Mouse (Mus musculus) kidney, postnatal 10 days (tissue): Measurements from ENCODE around the gene Pik3r6.
A peak's percentile ranks its signal among the peaks of the same experiment; 100 is the strongest.

Experiments
- DNase-seq: peaks from one replicate; pipeline ENCODE4 v3.0.0; 2021; ENCODE audit warnings: mixed read lengths

Pik3r6 gene

DNA sequence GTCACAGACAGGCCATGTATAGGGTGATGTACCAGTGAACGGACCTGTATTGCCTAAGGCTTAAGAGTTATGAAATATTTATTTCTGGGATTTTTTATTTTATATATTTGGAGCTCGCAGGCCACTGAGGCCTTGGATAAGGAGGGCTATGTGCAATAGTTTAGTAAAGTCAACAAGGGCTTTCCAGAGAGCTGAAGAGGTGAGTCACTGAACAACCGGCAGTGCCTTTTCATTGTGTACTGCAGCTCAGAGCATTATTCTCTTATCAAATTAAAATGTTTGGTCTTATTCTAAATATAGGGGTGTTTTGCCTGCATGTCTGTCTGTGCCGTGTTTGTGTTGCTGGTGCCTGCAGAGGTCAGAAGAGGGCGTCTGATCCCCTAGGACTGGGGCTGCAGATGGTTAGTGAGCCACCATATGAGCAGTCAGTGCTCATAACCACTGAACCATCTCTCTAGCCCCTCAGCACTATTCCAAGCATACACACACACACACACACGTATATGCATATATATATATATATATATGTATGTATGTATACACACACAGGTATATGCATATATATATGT is 14.5 kb upstream of the Pik3r6 start:
- no peak for DNase-seq

DNA sequence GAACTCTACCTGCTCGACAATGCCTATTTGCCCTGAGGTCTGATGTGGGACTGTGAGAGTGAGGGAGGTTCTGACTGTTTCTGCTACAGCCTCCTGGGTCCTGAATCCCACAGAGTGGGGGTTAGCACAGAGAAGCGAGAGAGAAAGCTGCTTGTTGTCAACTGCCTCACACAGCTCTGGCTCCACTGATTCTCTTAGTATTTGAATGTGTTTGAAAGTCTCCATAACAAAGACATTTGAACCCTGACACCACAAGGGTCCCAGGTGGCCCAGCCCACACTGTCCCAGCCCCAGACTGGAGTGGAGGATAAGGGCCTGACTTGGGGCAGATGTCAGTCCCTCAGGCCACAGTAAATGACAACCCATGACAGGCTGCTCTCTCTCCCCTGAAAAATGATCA is 13.6 kb upstream of the Pik3r6 start:
- DNase-seq = no peak

DNA sequence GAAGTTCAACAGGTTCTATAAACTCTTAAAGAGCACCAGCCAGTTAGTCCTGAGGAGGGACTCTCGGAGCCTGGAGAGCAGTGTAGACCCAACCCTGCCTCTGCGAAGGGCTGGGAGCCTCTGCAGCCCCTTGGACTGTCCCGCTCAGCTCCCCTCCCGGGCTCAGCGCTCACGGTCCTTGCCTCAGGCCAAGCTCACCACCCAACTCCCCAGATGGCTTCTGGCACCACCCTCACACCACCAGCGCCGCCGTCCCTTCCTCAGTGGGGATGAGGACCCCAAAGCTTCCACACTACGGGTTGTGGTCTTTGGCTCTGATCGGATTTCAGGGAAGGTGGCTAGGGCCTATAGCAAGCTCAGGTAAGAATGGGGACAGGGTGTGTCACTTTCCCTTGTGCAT is 10.2 kb upstream of the Pik3r6 start:
- no peak for DNase-seq

DNA sequence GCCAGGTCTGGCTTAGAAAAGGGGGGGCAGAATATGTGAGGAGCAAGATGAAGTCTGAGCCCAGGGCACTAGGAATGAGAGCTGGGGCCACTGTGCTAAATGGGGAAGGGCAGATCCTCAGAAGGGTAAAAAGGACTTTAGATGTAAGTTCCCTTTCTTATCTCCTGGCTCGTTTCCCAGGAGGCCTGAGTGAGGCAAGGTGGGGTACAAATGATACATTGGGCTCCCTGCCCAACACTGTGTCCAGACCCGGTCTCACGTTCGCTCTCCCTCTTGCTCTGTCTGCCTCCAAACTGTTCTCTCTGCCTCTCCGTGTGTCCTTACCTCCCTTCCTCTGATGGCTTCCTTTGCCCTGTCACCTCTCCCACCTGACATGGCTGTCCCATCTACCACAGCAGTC is 9.1 kb upstream of the Pik3r6 start:
- no peak for DNase-seq

DNA sequence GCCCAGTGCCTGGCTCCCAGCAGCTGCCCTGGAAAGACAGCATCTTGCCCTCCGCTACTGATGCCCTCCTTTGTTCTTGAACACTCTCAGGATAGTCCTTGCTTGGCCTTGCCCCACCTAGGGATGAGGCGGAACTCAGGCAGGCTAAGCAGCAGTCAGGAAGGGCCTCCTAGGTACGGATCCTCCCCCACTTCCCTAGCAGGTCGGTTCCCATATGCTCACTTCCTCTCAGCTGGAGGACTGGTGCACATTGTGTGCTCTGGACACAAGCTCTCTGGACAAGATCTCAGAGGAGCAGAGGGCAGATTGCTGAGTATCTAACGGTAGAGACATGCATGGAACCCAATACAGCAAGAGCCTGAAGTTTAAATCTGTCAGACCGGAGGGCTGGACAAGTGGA is 5.7 kb upstream of the Pik3r6 start:
- no peak for DNase-seq

DNA sequence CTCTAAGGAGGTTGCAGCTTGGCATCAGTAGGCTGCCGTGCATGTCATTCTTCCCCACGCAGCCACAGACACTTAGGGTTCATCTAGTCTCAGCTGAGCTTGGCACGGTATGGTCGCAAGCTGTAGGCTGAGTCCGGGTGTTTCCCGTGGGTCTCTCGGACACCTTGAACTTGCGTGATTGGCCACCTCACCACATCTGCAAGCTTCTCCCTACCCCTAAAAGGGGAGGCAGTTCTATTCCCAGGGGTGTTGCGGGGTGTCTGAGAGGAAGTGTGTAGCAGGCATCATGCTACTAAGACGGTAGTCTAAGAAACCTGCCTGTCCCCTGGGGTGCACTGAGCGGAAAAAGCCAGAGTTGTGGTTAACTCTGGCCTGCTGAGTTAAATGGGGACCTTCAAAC is 4.3 kb upstream of the Pik3r6 start:
- DNase-seq = no peak

DNA sequence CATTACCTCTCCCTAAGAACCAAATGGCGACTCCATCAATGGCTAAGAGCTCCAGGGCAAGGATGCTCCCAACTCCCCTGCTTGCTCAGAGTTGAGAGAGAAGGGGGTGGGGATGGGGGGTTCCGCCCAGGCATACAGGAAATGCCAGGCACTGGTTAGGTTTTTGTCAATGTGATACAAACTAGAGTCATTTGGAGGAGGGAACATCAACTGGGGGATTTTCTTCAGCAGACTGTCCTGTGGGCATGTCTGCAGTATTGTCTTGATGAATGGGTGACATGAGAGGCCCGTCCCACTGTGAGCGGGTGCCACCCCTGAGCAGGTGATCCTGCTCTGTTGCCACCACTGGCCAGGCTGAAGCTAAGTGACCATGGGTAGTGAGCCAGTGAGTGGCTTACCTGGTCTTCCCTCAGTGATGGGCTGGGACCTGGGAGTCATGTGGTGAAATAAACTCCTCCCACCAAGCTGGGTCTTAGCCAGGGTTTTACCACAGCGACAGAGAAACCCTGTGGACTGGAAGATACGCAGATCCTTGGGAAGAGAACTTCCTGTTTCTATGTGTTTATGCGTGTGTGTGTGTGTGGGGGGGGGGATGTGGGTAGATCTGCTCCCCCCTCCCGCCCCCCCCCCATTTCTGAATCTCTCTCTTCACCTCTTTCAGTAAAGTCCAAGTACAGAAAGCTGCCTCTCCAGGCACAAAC is 3.7 kb upstream of the Pik3r6 start:
- no peak for DNase-seq

DNA sequence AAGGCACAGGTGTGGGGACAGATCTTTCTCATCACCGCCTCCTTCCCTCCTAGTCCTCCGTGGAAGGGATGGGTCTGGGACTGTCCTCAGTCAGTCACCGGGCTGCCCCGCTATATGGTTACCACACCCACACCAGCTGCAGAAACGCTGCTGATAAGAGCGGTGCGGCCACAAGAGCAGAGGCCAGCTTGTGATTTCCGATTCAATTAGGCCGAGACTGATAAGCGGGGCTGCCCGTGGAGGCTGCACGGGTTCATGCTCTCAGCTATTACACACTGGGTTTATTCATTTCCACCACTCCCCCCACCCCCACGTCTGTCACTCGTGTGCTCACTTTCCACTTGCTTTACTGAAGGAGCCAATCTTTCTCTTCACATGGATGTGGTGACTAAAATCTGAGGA is 1.9 kb upstream of the Pik3r6 start:
- DNase-seq = peak; percentile 19

DNA sequence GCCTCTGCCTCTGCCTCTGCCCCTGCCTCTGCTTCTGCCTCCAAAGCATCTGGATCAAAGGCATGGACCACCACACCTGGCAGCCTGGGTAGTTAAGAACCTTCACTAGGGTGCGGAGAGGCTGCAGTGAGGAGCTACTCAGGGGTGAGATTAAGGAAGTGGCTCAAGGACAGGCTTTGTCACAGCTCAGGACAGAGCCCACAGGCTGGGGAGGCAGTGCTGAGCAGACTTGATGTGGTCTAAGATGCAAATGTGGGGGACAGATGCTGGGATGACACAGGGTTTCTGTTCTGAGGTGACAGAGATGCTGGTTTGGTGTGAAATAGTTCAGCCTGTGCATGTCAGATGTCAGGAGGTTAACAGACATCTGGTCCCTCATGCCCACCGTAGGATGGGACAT is 411 bp upstream of the Pik3r6 start:
- DNase-seq = no peak

DNA sequence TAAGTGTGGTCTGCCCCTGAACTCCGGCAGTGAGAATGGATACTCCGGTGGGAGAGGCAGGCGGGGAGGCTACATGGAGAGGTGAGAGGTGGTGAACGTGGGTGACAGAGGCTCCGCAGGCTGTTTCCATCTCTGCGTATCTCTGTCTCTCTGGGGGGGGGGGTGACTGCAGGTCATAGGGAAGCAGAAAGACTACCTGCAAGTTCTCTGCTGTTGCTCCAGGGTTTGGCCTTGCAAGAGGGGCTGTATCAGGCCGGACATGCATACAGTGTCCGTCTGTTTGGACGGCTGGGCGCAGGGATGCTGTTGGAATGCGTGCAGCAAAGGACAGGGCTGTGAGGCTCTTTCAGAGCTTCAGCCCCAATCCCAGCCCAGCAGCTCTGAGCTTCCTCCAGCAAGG is 2.1 kb downstream of the Pik3r6 start:
- no peak for DNase-seq

DNA sequence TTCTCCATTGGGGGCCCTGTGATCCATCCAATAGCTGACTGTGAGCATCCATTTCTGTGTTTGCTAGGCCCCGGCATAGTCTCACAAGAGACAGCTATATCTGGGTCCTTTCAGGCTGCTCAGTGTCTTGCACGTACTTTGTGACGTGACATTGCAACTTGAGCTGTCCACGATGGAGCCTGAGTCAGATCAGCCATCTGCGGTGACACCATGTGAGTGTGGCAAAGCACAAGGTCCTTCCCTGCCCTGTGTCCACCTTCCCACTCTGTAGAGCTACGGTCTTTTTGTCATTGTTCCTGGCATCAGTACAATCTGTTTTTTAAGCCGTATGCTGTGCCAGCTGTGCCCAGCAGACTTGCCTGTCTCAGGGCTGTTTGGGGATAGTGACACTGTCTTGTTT is 4.4 kb downstream of the Pik3r6 start:
- no peak for DNase-seq

DNA sequence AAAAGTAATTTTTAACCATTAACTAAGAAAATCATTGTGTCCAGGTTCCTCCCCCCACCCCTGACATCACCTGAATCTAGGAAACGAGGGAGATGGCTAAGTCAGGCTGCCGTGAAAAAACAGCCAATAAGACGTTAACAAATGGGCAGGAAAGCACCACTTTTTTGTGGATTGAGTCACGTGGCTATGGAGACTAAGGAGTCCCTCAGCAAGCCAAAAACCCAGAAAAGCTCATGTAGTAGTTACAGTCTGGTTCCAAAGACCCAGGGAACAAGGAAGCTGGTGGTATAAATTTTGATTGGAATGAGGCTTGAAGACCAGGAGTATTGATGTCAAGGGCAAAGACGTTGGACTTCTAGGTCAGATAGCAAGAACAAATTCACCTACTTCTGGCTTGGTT is 5.8 kb downstream of the Pik3r6 start:
- DNase-seq = no peak

DNA sequence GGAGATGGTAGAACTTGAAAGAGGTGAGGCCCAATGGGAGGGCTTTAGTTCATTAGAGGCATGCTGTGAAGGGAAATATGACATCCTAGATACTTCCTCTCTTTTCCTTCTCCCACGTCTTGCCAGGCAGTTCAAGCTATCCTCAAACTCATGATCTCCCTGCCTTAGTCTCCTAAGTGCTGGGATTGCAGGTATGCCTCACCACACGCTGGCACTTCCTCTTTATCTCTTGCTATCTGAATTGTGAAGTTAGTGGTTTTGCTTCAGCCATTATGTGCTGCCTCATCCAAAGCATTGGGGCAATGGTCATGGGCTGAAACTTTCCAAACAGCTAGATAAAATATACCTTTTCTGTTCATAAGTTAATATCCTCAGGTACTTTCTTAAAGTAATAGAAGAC is 6.4 kb downstream of the Pik3r6 start:
- no peak for DNase-seq

DNA sequence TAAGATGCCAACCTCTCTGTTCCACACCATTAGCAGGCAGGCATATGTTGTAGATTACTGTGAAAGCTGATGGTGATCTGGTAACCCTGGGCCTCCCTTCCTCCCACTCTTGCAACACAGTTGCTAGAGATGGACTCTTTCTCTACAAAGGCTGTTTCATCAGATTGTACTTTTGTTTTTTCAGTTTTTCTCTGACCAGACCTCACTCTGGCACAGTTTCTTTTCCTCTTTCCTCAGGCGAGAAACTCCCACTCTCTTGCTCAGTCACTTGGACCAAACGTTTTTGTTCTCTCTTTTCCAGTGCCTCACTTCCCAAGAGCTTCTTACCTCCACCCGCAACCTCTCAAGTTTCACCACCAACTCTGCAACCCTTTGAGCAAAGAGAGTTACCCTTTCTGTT is 11.2 kb downstream of the Pik3r6 start:
- DNase-seq = no peak

DNA sequence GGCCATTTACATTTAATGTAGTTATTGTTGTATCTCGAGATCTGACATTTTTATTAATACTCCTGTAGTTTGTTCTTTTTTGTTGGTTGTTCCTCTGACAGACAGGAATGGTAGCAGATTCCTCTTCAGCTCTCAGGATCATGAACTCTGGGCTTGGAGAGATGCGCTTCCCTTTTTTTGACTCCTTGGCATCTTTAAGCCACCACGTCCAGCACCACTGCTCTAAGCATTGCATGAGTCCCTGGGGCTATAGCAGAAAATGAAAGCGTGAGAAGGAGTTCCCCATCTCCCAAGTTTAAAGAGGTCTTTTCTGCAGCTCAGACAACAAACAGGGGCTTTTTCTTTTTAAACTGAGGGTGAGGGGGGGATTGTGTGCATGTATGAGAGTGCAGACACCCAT is 16.5 kb downstream of the Pik3r6 start:
- no peak for DNase-seq

DNA sequence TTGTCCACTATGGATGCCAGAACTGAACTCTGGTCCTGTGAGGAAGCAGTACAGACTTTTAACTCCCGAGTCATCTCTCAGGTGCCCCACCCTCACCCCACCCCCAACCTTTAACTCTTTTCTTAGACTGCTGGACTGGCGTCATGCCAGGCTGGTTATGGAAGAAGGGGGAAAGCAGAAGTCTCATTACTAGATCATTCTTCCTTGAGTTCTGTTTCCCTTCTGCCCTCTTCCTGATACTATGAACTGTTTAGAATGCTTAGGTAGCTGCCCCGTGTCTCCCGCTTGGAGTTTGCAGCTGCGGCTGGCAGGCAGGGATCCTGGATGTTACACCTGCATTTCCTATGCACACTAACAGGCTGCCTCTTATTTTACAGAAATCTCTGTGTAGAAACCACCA is 17.0 kb downstream of the Pik3r6 start:
- DNase-seq = no peak

DNA sequence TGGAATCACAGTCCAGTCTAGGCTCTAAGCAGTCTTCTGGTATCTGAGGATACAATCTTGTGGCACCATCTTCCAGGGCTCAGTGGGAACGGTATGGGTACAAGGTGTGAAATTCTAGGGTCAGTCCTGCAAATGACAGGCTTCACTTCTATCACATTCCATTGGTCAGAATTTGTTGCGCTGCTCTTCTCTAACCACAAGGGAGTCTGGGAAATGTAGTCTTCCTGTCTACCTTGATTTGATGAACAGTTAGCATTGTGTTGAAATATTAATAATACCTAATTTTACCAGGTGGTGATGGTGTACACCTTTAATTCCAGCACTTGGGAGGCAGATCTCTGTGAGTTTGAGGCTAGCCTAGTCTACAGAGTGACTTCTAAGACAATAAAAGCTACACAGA is 17.6 kb downstream of the Pik3r6 start:
- DNase-seq = no peak

DNA sequence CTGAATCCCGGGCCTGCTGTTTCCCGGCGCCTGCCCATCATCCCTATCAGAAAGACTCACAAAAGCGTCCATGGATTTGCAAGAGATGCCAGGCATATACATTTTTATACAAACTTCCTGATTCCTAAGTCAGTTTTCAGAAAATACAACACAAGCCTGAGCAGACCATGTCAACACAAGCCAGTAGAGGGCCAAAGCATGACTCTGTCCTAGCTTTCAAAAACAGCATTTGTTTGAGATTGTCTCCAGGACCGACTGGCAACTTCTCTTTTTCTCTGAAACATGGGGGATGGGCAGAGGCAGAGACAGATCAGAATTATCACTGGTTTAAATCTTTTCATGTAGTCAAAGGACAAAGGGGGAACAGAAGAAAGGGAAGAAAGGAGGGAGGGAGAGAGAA is 18.5 kb downstream of the Pik3r6 start:
- DNase-seq = no peak

DNA sequence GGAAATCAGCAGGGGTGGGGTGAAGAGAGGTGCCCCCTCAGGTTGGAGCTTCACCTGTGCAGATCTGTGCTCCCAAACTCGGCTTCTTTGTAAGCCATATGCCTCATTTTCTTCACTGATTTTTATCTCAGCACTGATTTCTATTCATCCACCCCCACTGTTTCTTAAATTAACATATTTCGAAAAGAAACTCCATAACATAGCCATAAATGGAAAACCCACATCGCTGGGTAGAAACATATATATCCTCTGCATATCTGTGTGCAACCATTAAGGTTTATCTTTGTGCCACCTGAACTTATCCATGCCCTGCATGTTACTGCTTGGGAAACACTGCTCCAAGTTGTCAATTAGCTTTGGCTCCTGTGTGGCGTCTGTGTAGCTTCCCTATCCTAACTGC is 23.6 kb downstream of the Pik3r6 start:
- no peak for DNase-seq

DNA sequence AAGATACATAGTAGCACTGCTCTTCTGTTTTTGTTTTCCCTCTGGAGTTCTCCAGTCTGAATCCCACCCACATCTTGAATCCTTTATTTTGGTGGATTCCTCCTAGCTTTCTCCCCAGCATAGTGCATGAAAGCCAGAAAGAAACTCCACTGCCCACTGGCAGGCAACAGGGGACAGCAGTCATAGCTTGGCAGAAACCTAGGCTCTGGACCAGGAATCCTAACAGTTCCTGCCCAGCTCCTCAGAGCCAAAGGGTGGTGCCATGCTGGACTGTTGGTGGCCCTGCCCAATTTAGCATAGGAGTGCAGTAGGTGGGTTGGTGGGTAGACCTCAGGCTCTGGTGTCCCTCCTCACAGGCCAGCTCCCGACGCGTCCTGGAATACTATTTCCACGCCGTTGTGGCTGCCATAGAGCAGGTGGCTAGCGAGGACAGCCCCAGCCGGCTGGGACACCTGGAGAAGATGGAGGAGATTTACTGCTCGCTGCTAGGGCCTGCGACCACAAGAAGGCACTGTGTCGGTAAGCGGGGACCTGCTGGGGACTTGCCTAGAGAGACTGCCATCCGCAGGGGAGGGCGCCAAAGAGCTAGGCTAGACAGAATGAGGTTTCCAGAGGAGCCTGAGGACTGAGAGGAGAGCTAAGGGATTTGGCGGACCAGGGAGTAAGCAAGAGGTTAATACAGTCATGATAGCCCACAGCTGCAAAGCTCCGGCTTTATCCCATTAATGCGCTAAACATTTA is 28.4 kb downstream of the Pik3r6 start:
- peak; percentile 78 for DNase-seq

DNA sequence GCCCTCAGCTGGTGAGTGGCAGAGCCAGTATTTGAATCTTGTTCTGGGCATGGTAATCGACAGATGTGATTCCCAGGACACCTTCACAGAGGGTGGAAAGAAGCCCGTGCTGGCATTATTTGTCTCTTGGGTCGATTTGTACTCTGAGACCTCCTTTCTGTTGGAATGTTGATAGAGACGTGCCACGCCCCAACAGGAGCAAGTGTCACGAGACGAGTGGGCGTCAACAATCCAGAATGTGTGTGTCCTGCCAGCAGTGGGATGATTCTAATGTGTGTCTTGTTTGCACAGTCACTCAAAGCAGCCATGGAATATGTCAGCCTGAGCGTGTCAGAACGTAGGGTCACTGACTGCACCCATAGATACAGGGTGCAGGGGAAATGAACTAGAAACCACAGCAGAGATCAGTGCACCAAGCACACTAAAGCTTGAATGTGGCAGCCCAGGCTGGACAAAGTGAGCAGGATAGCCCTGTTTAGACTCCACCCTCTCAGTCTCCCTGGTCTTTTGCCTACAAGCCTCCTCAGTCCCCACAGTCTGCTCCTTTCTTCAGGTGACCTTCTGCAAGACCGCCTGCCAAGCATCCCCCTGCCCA is 29.2 kb downstream of the Pik3r6 start:
- DNase-seq = no peak

DNA sequence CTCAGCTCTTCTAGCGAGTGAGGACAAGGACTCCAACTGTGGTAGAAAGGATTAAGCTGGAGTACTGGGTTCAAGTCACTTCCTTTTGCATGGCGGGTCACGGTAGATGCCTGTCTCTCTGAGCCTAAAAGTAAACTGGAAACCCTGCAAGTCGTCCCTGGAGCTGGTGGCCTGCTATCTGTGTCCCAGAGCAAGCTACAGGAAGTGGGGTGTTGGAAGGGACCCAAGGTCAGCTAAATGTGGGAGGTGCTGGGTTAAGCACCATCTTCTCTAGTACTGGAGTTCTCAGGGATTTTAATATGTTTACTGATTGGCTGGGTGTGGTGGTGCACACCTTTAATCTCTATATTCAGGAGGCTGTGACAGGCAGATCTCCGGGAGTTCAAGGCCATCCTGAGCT is 30.0 kb downstream of the Pik3r6 start:
- DNase-seq = peak; percentile 70

DNA sequence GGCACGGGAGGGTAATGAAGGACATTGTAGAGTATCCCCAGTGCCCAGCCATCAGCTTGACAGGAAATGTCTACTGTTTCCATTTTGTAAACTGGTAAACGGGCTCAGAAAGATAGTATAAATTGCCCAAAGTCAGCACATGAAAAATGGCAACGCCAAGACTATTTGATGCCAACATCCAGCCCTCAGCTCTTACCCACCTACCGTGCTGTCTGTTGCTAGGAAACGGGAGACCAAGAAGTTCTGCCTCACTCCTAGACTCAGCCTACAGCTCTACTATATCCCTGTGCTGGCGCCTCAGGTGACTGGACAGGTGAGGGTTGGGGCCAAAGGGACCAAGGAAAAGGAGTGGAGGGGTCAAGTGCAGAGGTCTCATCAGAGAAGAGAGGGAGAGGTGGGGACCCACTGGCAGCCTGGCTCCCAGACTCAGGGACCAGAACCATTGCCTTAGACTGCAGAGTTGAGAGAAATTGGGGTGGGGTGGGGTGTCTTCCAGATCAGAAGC is 31.2 kb downstream of the Pik3r6 start:
- no peak for DNase-seq

DNA sequence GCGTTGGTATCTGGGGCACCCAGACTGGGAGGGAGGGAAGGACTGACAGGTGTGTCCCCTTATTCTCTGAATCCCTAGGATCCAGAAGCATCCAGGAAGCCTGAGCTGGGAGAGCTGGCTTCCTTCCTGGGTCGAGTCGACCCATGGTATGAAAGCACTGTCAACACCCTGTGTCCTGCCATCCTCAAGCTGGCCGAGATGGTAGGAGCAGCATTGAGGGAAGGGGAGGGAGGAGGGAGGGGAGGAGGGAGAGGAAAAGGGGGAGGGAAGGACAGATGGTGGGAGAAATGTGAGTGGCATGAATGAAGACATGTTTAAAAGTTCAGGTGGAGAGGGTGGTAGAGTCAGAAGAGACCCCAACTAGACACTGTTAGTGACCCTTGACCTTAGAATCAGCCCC is 33.2 kb downstream of the Pik3r6 start:
- no peak for DNase-seq
